ENCODE assay signal across 14 mouse cellular contexts in the genomic region with DNA sequence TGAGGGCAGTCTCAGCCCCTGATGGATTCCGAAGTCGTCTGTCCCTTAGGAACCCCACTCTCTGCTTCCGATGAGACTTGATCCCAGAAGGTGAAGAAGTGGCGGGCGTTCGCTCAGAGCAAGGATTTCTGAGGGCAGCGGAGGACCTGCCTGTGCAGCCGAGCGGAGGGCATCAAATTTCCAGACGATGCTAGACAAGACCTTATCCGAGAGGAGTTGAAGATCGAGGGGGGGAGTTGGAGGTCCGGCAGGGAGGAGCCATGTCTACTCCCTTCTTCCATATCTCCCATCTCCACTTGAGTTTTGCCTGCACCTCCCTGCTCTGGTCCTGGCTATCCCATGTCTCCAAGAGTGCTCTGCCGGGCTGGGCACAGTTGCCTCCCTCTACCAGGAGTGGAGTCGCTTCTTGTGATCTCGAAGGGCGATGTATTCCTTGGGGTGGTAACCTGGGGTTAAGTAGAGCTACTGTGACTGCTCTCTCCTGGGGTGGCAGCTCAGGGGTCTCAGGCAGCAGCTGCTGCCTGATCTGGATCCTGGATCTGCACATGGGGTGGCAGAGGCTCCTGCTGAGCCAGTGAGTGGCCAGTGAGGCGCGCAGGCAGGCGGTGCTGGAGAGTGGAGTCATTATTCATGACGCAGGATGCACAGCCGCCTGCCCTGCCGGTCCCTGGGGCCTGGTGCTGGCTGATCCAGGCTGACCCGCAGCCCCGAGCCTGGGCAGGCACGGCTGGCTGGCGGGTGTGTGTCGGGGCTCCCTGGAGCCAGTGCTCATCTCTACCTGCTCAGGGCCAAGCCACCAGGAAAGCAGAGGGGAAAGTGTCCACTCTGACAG. TPM values are rescaled to one million over a fixed set of nuclear protein-coding genes. Genes with fewer than 3 reads are reported as not detected.
DNase-seq lines count a peak whose midpoint lies in the region; ATAC-seq lines count a peak whose summit lies in the region.
"Had no signal": no experiment of that assay in that cellular context is flagged by ENCODE, and none has a peak within 500 bp of the region (broad histone marks: within the 10 kb centered on the region; RNA-seq: fewer than 3 reads in every experiment).

No protein-coding gene starts in this region.

- H3K4me2 ChIP-seq in kidney, embryonic 16.5 days (replicated peaks; ENCODE audit: low read depth, low read length) = peak overlapping the region; percentile 43
- H3K4me2 ChIP-seq in hindbrain, embryonic 15.5 days = no peak overlapping the region
- no peak overlapping the region for H3K4me2 ChIP-seq in neural tube, embryonic 14.5 days (ENCODE audit: low read depth, low read length)
- H3K4me2 ChIP-seq: heart, embryonic 15.5 days; lung, embryonic 14.5 days had no signal

- no peaks in the 10 kb centered on the region for H3K9me3 ChIP-seq in kidney, embryonic 16.5 days (ENCODE audit: low read length)
- H3K9me3 ChIP-seq in hindbrain, embryonic 15.5 days = no peaks in the 10 kb centered on the region
- H3K9me3 ChIP-seq in neural tube, embryonic 14.5 days (ENCODE audit: control insufficient read depth, low read length) = no peaks in the 10 kb centered on the region
- H3K9me3 ChIP-seq: heart, embryonic 15.5 days had no signal

- no peaks in the 10 kb centered on the region; the same call in 1 of the 2 replicates for H3K27me3 ChIP-seq in kidney, embryonic 16.5 days (ENCODE audit: insufficient read depth, low read length)
- H3K27me3 ChIP-seq in hindbrain, embryonic 15.5 days = no peaks in the 10 kb centered on the region
- no peaks in the 10 kb centered on the region for H3K27me3 ChIP-seq in neural tube, embryonic 14.5 days (ENCODE audit: control insufficient read depth, insufficient read depth, low read length)

- H3K4me1 ChIP-seq in kidney, embryonic 16.5 days (ENCODE audit: insufficient read depth, low read length) = peaks cover 18% of the 10 kb centered on the region
- peaks cover 8% of the 10 kb centered on the region for H3K4me1 ChIP-seq in hindbrain, embryonic 15.5 days (replicated peaks)
- H3K4me1 ChIP-seq in neural tube, embryonic 14.5 days (ENCODE audit: control insufficient read depth, insufficient read depth, low read length) = no peaks in the 10 kb centered on the region
- H3K4me1 ChIP-seq: heart, embryonic 15.5 days had no signal

- WGBS in kidney, embryonic 16.5 days = 25% methylated on average over 26 of the region's 28 CpGs
- WGBS in hindbrain, embryonic 15.5 days = 34% methylated on average over 28 of the region's 28 CpGs
- WGBS in neural tube, embryonic 14.5 days = 40% methylated on average over 28 of the region's 28 CpGs

- no peaks in the 10 kb centered on the region for H3K36me3 ChIP-seq in kidney, embryonic 16.5 days (ENCODE audit: insufficient read depth, low read length)
- H3K36me3 ChIP-seq in hindbrain, embryonic 15.5 days = no peaks in the 10 kb centered on the region
- H3K36me3 ChIP-seq in neural tube, embryonic 14.5 days (ENCODE audit: control insufficient read depth, insufficient read depth, low read length) = no peaks in the 10 kb centered on the region
- H3K36me3 ChIP-seq: heart, embryonic 15.5 days had no signal

- no peak for DNase-seq in kidney, postnatal 25 days
- peak; percentile 27 for DNase-seq in ZHBTc4 (ENCODE audit: low read depth, low spot score)
- DNase-seq in adrenal gland, adult 2 months = no peak
- DNase-seq in thymus, postnatal 14 days = no peak
- DNase-seq: cerebellum, adult 18-20 months; lung, embryonic 14.5 days; right cerebral cortex, adult 18-20 months had no signal

- ATAC-seq in kidney, embryonic 16.5 days (ENCODE audit: low FRiP score, low TSS enrichment) = peak; percentile 75
- 0 out of 2 replicates have a peak, but pooled peaks have one; percentile 16 for ATAC-seq in hindbrain, embryonic 15.5 days (ENCODE audit: low FRiP score, low read depth)
- ATAC-seq in neural tube, embryonic 14.5 days (ENCODE audit: low read depth) = peak; percentile 41; the same call in 1 of the 2 replicates
- ATAC-seq: inflammation-experienced regulatory T-cells, adult 6 months had no signal

- peak overlapping the region; percentile 0; the same call in 1 of the 2 replicates for H3K4me3 ChIP-seq in kidney, embryonic 16.5 days (ENCODE audit: low read length)
- no peak overlapping the region for H3K4me3 ChIP-seq in hindbrain, embryonic 15.5 days
- no peak overlapping the region for H3K4me3 ChIP-seq in neural tube, embryonic 14.5 days (ENCODE audit: low read depth, low read length)
- H3K4me3 ChIP-seq: heart, embryonic 15.5 days; myocyte had no signal

- peak overlapping the region; percentile 55; the same call in 1 of the 2 replicates for H3K27ac ChIP-seq in kidney, embryonic 16.5 days (ENCODE audit: low read length)
- no peak overlapping the region for H3K27ac ChIP-seq in hindbrain, embryonic 15.5 days (replicated peaks)
- H3K27ac ChIP-seq in neural tube, embryonic 14.5 days (ENCODE audit: low read depth, low read length) = no peak overlapping the region
- H3K27ac ChIP-seq: heart, embryonic 15.5 days had no signal

- H3K9ac ChIP-seq in kidney, embryonic 16.5 days (replicated peaks; ENCODE audit: low read length) = no peak overlapping the region
- no peak overlapping the region for H3K9ac ChIP-seq in hindbrain, embryonic 15.5 days
- 0 out of 2 replicates have a peak overlapping the region, but pooled peaks have one; percentile 11 for H3K9ac ChIP-seq in neural tube, embryonic 14.5 days (replicated peaks; ENCODE audit: low read depth, low read length)
- H3K9ac ChIP-seq: heart, embryonic 15.5 days; lung, embryonic 14.5 days had no signal

RNA-seq across cellular contexts. Expression of a gene that starts 58.1 kb away (rescaled TPM):
- 5.0 and 5.2 TPM in 2 replicates for polyA plus RNA-seq in kidney, embryonic 16.5 days (2015; fragmentation: Nextera tagmentation; extraction: Ambion mirVana)
- 6.1 and 6.2 TPM in 2 replicates for polyA plus RNA-seq in hindbrain, embryonic 15.5 days (2015; fragmentation: Nextera tagmentation; extraction: Ambion mirVana)
- polyA plus RNA-seq in neural tube, embryonic 14.5 days (2014; fragmentation: Nextera tagmentation; extraction: Ambion mirVana) = 4.2 and 4.8 TPM in 2 replicates
- 1 to 10 TPM; 3.8 to 5.0 TPM for total RNA-seq in adrenal gland, adult 2 months (2021)
- polyA plus RNA-seq in adrenal gland, adult 2 months (2012; rRNA removed) = 3.4 and 4.7 TPM in 2 replicates
- total RNA-seq: liver, adult 2 months had no signal

RNA-seq across cellular contexts. Expression of a gene that starts 59.2 kb away (rescaled TPM):
- polyA plus RNA-seq in kidney, embryonic 16.5 days (2015; fragmentation: Nextera tagmentation; extraction: Ambion mirVana) = 5.9 and 6.6 TPM in 2 replicates
- polyA plus RNA-seq in hindbrain, embryonic 15.5 days (2015; fragmentation: Nextera tagmentation; extraction: Ambion mirVana) = 30.8 and 34.5 TPM in 2 replicates
- polyA plus RNA-seq in neural tube, embryonic 14.5 days (2014; fragmentation: Nextera tagmentation; extraction: Ambion mirVana) = 18.3 and 31.1 TPM in 2 replicates
- total RNA-seq in adrenal gland, adult 2 months (2021) = 1 to 10 TPM; 5.9 to 7.9 TPM
- polyA plus RNA-seq in adrenal gland, adult 2 months (2012; rRNA removed) = 3.2 and 3.6 TPM in 2 replicates

Comparison
In these comparisons a context has a peak if more than half of its experiments do, and no peak if none do; other contexts are left out.
1. ATAC-seq: peak in every context shown above with its lines; median percentile 75 in kidney, embryonic 16.5 days; 41 in neural tube, embryonic 14.5 days; 16 in hindbrain, embryonic 15.5 days.